Mouse (Mus musculus) ES-E14 (cell line): Measurements from ENCODE around the gene Chd4. TPM values are rescaled to one million over a fixed set of nuclear protein-coding genes. Genes with fewer than 3 reads are reported as not detected.
A peak's percentile ranks its signal among the peaks of the same experiment; 100 is the strongest.

Experiments
- DNase-seq: peaks from one replicate; pipeline ENCODE4 v3.0.0-alpha.2; 2013; ENCODE audit warnings: low read depth, low spot score
- H3K27ac ChIP-seq: 2 replicates; pipeline ENCODE4 v1.5.1; 2012; ENCODE audit warnings: low read depth, mild to moderate bottlenecking, low read length, moderate library complexity, mixed read lengths; ENCODE audit not compliant: poor library complexity, insufficient read depth, severe bottlenecking
- H3K36me3 ChIP-seq: 2 replicates; pipeline ENCODE4 v1.6.1; 2012; ENCODE audit warnings: mild to moderate bottlenecking, low read length, moderate library complexity, mixed read lengths; ENCODE audit not compliant: control insufficient read depth, poor library complexity, insufficient read depth, severe bottlenecking
- H3K4me1 ChIP-seq, 2 experiments: fragments of 150-350 bp in 1 of 2; sonication (generic) in 1 of 2; 2 replicates each; pipeline ENCODE4 v1.6.1; 2012; ENCODE audit warnings: low read length in 2 of 2, mild to moderate bottlenecking in 1 of 2, mixed read lengths in 1 of 2; ENCODE audit not compliant: control insufficient read depth in 2 of 2, insufficient read depth in 2 of 2, poor library complexity in 1 of 2
- H3K4me3 ChIP-seq, 2 experiments: fragments of 150-350 bp in 1 of 2; sonication (generic) in 1 of 2; 2 replicates each; pipeline ENCODE4 v1.5.1; 2012; ENCODE audit warnings: low read length in 2 of 2, low read depth in 1 of 2, mild to moderate bottlenecking in 1 of 2, mixed read lengths in 1 of 2; ENCODE audit not compliant: insufficient read depth in 1 of 2, poor library complexity in 1 of 2, severe bottlenecking in 1 of 2
- H3K9ac ChIP-seq: 2 replicates; pipeline ENCODE4 v1.6.1; 2012; ENCODE audit warnings: low read depth, mild to moderate bottlenecking, low read length, mixed read lengths; ENCODE audit not compliant: poor library complexity, insufficient read depth, severe bottlenecking
- H3K9me3 ChIP-seq: fragments of 150-350 bp; sonication (generic); 2 replicates; pipeline ENCODE4 v1.6.1; 2012; ENCODE audit warnings: low read depth, mild to moderate bottlenecking, low read length; ENCODE audit not compliant: control insufficient read depth, insufficient read depth
- CHD2 ChIP-seq: IDR thresholded peaks from 2 replicates; pipeline ENCODE4 v1.6.1; 2014; ENCODE audit warnings: mild to moderate bottlenecking, low read depth, low read length, inconsistent platforms
- HCFC1 ChIP-seq: IDR thresholded peaks from 2 replicates; pipeline ENCODE4 v1.6.1; 2012; ENCODE audit warnings: low read length, inconsistent platforms, borderline replicate concordance; ENCODE audit not compliant: insufficient read depth
- MAFK ChIP-seq: IDR thresholded peaks from 2 replicates; pipeline ENCODE4 v1.6.1; 2014; ENCODE audit warnings: mild to moderate bottlenecking, low read depth, low read length, inconsistent platforms; ENCODE audit not compliant: insufficient read depth
- ZC3H11A ChIP-seq: IDR thresholded peaks from 2 replicates; pipeline ENCODE4 v1.6.1; 2012; ENCODE audit warnings: low read depth, mild to moderate bottlenecking, inconsistent platforms, low read length, borderline replicate concordance
- ZNF384 ChIP-seq: IDR thresholded peaks from 2 replicates; pipeline ENCODE4 v1.6.1; 2012; ENCODE audit warnings: low read depth, low read length, inconsistent platforms
- in situ Hi-C, 2 experiments: fragments of 600-800 bp; cut with MboI; formaldehyde crosslinking; loops; one replicate each; pipeline ENCODE4 v1.15.1; 2025; ENCODE audit warnings: low sequenced_read_pairs in 2 of 2, inconsistent platforms in 1 of 2; ENCODE audit not compliant: unreplicated experiment in 2 of 2
- total RNA-seq: library from RNA; depleted of rRNA; stranded (reverse); fragments of 300-350 nt; gene quantifications from 2 replicates; pipeline ENCODE4 v1.2.3, GENCODE M21; 2012

Gene Chd4
- total RNA-seq, 1 experiment, result 344 TPM

- no peaks in the 10 kb centered on the region for H3K9me3 ChIP-seq
- peaks cover 52% of the 10 kb centered on the region for H3K36me3 ChIP-seq
- H3K9ac ChIP-seq, result peak overlapping the region; percentile 91; the same call in 1 of the 2 replicates
- in situ Hi-C loops, result no loop called here
- peaks cover 0 to 25% of the 10 kb centered on the region in 2 experiments; a peak in 2 of 4 replicates for H3K4me1 ChIP-seq
- no peak overlapping the region for H3K27ac ChIP-seq
- no peak for DNase-seq
- TF ChIP-seq CHD2 (no peak), ZC3H11A (no peak), HCFC1 (no peak), ZNF384 (no peak), MAFK (no peak)
- no peak overlapping the region for H3K4me3 ChIP-seq
Observed at GRCm38 (mm10) chr6:125098513-125098912, 2.7 kb downstream of the Chd4 start.

- Histone ChIP-seq H3K9ac (no peak overlapping the region), H3K4me1 (peaks cover 0 to 25% of the 10 kb centered on the region in 2 experiments; a peak in 2 of 4 replicates), H3K9me3 (no peaks in the 10 kb centered on the region), H3K36me3 (peaks cover 58% of the 10 kb centered on the region), H3K4me3 (no peak overlapping the region), H3K27ac (no peak overlapping the region)
- TF ChIP-seq HCFC1, result no peak
- TF ChIP-seq MAFK, result no peak
- no peak for TF ChIP-seq ZC3H11A
- no peak for TF ChIP-seq ZNF384
- TF ChIP-seq CHD2, result no peak
- in situ Hi-C loops, result no loop called here
- DNase-seq, result no peak
Observed at GRCm38 (mm10) chr6:125099421-125099971, 3.7 kb downstream of the Chd4 start.

- H3K4me1 ChIP-seq, result peaks cover 0 to 25% of the 10 kb centered on the region in 2 experiments; a peak in 2 of 4 replicates
- in situ Hi-C loops, result no loop called here
- H3K9ac ChIP-seq, result no peak overlapping the region
- H3K36me3 ChIP-seq, result peaks cover 74% of the 10 kb centered on the region
- no peak overlapping the region for H3K27ac ChIP-seq
- DNase-seq, result no peak
- no peaks in the 10 kb centered on the region for H3K9me3 ChIP-seq
- TF ChIP-seq MAFK (no peak), ZC3H11A (no peak), ZNF384 (no peak), HCFC1 (no peak), CHD2 (no peak)
- H3K4me3 ChIP-seq, result no peak overlapping the region
Observed at GRCm38 (mm10) chr6:125101444-125101843, 5.7 kb downstream of the Chd4 start.

- no peak overlapping the region for H3K9ac ChIP-seq
- in situ Hi-C loops, result no loop called here
- H3K36me3 ChIP-seq, result peaks cover 85% of the 10 kb centered on the region
- no peaks in the 10 kb centered on the region for H3K9me3 ChIP-seq
- DNase-seq, result no peak
- TF ChIP-seq HCFC1 (no peak), ZNF384 (no peak), ZC3H11A (no peak), CHD2 (no peak), MAFK (no peak)
- no peak overlapping the region for H3K27ac ChIP-seq
- peaks cover 0 to 12% of the 10 kb centered on the region in 2 experiments; a peak in 1 of 4 replicates for H3K4me1 ChIP-seq
- no peak overlapping the region for H3K4me3 ChIP-seq
Observed at GRCm38 (mm10) chr6:125104223-125104622, 8.4 kb downstream of the Chd4 start.

- H3K9me3 ChIP-seq, result no peaks in the 10 kb centered on the region
- H3K4me1 ChIP-seq, result no peaks in the 10 kb centered on the region
- no peak for TF ChIP-seq ZC3H11A
- no peak for TF ChIP-seq HCFC1
- TF ChIP-seq MAFK, result no peak
- TF ChIP-seq ZNF384, result no peak
- TF ChIP-seq CHD2, result no peak
- H3K4me3 ChIP-seq, result no peak overlapping the region
- H3K9ac ChIP-seq, result no peak overlapping the region
- no peak for DNase-seq
- H3K36me3 ChIP-seq, result peaks cover 81% of the 10 kb centered on the region
- no peak overlapping the region for H3K27ac ChIP-seq
- in situ Hi-C loops, result no loop called here
Observed at GRCm38 (mm10) chr6:125107705-125108104, 11.9 kb downstream of the Chd4 start.
